Mouse (Mus musculus) heart, embryonic 15.5 days (tissue): ENCODE measurements around the gene Ddx19b. TPM values are rescaled to one million over a fixed set of nuclear protein-coding genes. Genes with fewer than 3 reads are reported as not detected.

ENCODE experiments used
- ATAC-seq: fragments of 200-750 bp; cut with Nextera tagmentation; replicated peaks from 2 replicates; pipeline ENCODE4 v1.8.0; 2017; ENCODE audit warnings: low read depth, moderate TSS enrichment; ENCODE audit not compliant: insufficient number of reproducible peaks, insufficient read depth, low FRiP score
- H3K27ac ChIP-seq: fragments of 300-500 bp; sonication (generic); 2 replicates; pipeline ENCODE4 v1.5.1; 2015; ENCODE audit warnings: mild to moderate bottlenecking, inconsistent platforms
- H3K27me3 ChIP-seq: fragments of 300-500 bp; sonication (generic); 2 replicates; pipeline ENCODE4 v1.6.1; 2015; ENCODE audit warnings: inconsistent platforms
- H3K36me3 ChIP-seq: fragments of 300-500 bp; sonication (generic); 2 replicates; pipeline ENCODE4 v1.6.1; 2015; ENCODE audit warnings: mild to moderate bottlenecking, inconsistent platforms
- H3K4me1 ChIP-seq: fragments of 300-500 bp; sonication (generic); replicated peaks from 2 replicates; pipeline ENCODE4 v1.6.1; 2015; ENCODE audit warnings: inconsistent platforms
- H3K4me2 ChIP-seq: fragments of 300-500 bp; sonication (generic); 2 replicates; pipeline ENCODE4 v1.6.1; 2015; ENCODE audit warnings: inconsistent platforms, mild to moderate bottlenecking, moderate library complexity
- H3K4me3 ChIP-seq: fragments of 300-500 bp; sonication (generic); 2 replicates; pipeline ENCODE4 v1.5.1; 2015; ENCODE audit warnings: mild to moderate bottlenecking, inconsistent platforms
- H3K9ac ChIP-seq: fragments of 300-500 bp; sonication (generic); 2 replicates; pipeline ENCODE4 v1.6.1; 2015; ENCODE audit warnings: mild to moderate bottlenecking, inconsistent platforms
- H3K9me3 ChIP-seq: fragments of 300-500 bp; sonication (generic); replicated peaks from 2 replicates; pipeline ENCODE4 v1.6.1; 2016; ENCODE audit warnings: inconsistent platforms
- WGBS: fragments of 180-500 bp; shearing (Covaris S2); methylation state at CpG from one replicate; pipeline ENCODE4 v1.1.7; 2015; ENCODE audit warnings: mixed read lengths; 5-methylcytosine and 5-hydroxymethylcytosine counted together
- polyA plus RNA-seq: library from polyadenylated mRNA; unstranded; fragments of >200 nt; fragmentation: Nextera tagmentation; extraction: Ambion mirVana; gene quantifications from 2 replicates; pipeline ENCODE4 v1.2.1, GENCODE M21; 2015

Ddx19b gene
- polyA plus RNA-seq, 1 experiment from 2014 or later = 3.3 TPM

- peak; percentile 71 for ATAC-seq
- peak overlapping the region; percentile 90 for H3K4me2 ChIP-seq
- peaks cover 27% of the 10 kb centered on the region for H3K4me1 ChIP-seq
- H3K4me3 ChIP-seq = peak overlapping the region; percentile 92
- H3K27me3 ChIP-seq = no peaks in the 10 kb centered on the region
- H3K36me3 ChIP-seq = peaks cover 36% of the 10 kb centered on the region
- H3K9ac ChIP-seq = peak overlapping the region; percentile 74
- no peaks in the 10 kb centered on the region for H3K9me3 ChIP-seq
- peak overlapping the region; percentile 87 for H3K27ac ChIP-seq
- under 1% methylated on average over 56 of the region's 63 CpGs for WGBS
These were observed 25.2 kb upstream of the Ddx19b start for GRCm38 (mm10) chr8:111056691-111057293.

DNA sequence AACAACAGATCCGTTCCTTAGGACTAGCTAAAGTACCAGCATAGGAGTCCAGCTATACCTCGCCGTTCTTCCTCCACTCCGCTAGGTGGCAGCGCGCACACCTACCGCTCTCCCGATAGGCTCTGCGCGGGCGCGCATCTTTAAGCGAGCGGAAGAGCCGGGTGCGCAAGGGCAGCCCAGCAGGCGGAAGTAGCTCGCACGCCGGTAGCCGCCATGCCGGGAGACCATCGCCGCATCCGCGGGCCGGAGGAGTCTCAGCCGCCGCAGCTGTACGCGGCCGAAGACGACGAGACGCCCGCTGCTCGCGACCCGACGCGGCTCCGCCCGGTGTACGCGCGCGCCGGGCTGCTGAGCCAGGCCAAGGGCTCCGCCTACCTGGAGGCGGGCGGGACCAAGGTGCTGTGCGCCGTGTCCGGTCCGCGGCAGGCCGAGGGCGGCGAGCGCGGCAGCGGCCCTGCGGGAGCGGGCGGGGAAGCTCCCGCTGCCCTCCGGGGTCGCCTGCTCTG is 24.7 kb upstream of the Ddx19b start, which contains the start of gene Exosc6:
Gene Exosc6, plus strand, starts transcription at position 182 of the 506 bp plus-strand sequence.
- peak; percentile 88 for ATAC-seq
- peak within 1 kb of the TSS; percentile 90 for H3K4me2 ChIP-seq
- peak within 1 kb of the TSS; percentile 74 for H3K9ac ChIP-seq
- H3K27me3 ChIP-seq = no peaks in the 10 kb centered on the region
- H3K36me3 ChIP-seq = peaks cover 41% of the 10 kb centered on the region
- no peaks in the 10 kb centered on the region for H3K9me3 ChIP-seq
- H3K27ac ChIP-seq = peak within 1 kb of the TSS; percentile 87
- H3K4me1 ChIP-seq = peaks cover 24% of the 10 kb centered on the region
- peak within 1 kb of the TSS; percentile 92 for H3K4me3 ChIP-seq
- WGBS = under 1% methylated on average over 68 of the region's 68 CpGs

DNA sequence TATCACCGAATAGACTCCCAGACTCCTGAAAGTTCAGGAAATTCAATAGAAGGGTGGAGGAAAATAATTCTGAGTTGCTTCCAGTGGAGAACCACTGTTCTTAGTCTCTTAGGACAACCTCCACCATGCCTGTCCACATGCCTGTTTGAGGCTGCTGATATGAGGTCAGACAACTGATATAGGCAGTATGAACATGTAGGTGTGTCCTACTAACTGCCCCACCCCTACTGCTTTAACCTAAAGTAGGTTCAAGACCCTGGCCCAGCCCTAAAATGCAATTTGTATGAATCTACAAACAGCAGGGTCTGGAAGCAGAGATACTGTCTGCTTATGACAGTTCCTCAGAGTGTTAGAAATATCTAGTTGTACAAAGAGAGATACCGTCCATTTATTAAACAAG is 24.1 kb upstream of the Ddx19b start:
- H3K36me3 ChIP-seq = peaks cover 45% of the 10 kb centered on the region
- ATAC-seq = no peak
- no peak overlapping the region for H3K27ac ChIP-seq
- peak overlapping the region; percentile 92 for H3K4me3 ChIP-seq
- no peak overlapping the region; the same call in 1 of the 2 replicates for H3K9ac ChIP-seq
- no peaks in the 10 kb centered on the region for H3K9me3 ChIP-seq
- 63% methylated on average over 2 of the region's 2 CpGs for WGBS
- H3K4me2 ChIP-seq = no peak overlapping the region
- no peaks in the 10 kb centered on the region for H3K27me3 ChIP-seq
- H3K4me1 ChIP-seq = peaks cover 20% of the 10 kb centered on the region

- no peak overlapping the region for H3K27ac ChIP-seq
- H3K4me2 ChIP-seq = no peak overlapping the region
- 85% methylated on average over 17 of the region's 17 CpGs for WGBS
- H3K27me3 ChIP-seq = no peaks in the 10 kb centered on the region
- peaks cover 51% of the 10 kb centered on the region for H3K36me3 ChIP-seq
- H3K4me1 ChIP-seq = peaks cover 20% of the 10 kb centered on the region
- H3K9ac ChIP-seq = no peak overlapping the region
- no peak overlapping the region for H3K4me3 ChIP-seq
- no peaks in the 10 kb centered on the region for H3K9me3 ChIP-seq
- ATAC-seq = no peak
These were observed 23.6 kb upstream of the Ddx19b start for GRCm38 (mm10) chr8:111055031-111055634.

- Histone ChIP-seq H3K9ac (no peak overlapping the region), H3K4me2 (no peak overlapping the region), H3K9me3 (no peaks in the 10 kb centered on the region), H3K4me3 (no peak overlapping the region), H3K27me3 (no peaks in the 10 kb centered on the region), H3K4me1 (peaks cover 17% of the 10 kb centered on the region), H3K27ac (no peak overlapping the region), H3K36me3 (peaks cover 62% of the 10 kb centered on the region)
- ATAC-seq = no peak
- 92% methylated on average over 12 of the region's 12 CpGs for WGBS
These were observed 22.4 kb upstream of the Ddx19b start for GRCm38 (mm10) chr8:111053827-111054518.

- Histone ChIP-seq H3K4me3 (no peak overlapping the region), H3K9ac (no peak overlapping the region), H3K4me1 (no peaks in the 10 kb centered on the region), H3K27me3 (no peaks in the 10 kb centered on the region), H3K27ac (no peak overlapping the region), H3K9me3 (no peaks in the 10 kb centered on the region), H3K4me2 (no peak overlapping the region), H3K36me3 (peaks cover 96% of the 10 kb centered on the region)
- 93% methylated on average over 7 of the region's 7 CpGs for WGBS
- ATAC-seq = no peak
These were observed 17.6 kb upstream of the Ddx19b start for GRCm38 (mm10) chr8:111049106-111049505.

- WGBS = 94% methylated on average over 2 of the region's 2 CpGs
- H3K9me3 ChIP-seq = no peaks in the 10 kb centered on the region
- H3K27ac ChIP-seq = no peak overlapping the region
- no peak overlapping the region for H3K4me2 ChIP-seq
- no peak overlapping the region for H3K4me3 ChIP-seq
- H3K27me3 ChIP-seq = no peaks in the 10 kb centered on the region
- ATAC-seq = no peak
- H3K4me1 ChIP-seq = no peaks in the 10 kb centered on the region
- no peak overlapping the region for H3K9ac ChIP-seq
- peaks cover 96% of the 10 kb centered on the region for H3K36me3 ChIP-seq
These were observed 17.1 kb upstream of the Ddx19b start for GRCm38 (mm10) chr8:111048694-111049093.

DNA sequence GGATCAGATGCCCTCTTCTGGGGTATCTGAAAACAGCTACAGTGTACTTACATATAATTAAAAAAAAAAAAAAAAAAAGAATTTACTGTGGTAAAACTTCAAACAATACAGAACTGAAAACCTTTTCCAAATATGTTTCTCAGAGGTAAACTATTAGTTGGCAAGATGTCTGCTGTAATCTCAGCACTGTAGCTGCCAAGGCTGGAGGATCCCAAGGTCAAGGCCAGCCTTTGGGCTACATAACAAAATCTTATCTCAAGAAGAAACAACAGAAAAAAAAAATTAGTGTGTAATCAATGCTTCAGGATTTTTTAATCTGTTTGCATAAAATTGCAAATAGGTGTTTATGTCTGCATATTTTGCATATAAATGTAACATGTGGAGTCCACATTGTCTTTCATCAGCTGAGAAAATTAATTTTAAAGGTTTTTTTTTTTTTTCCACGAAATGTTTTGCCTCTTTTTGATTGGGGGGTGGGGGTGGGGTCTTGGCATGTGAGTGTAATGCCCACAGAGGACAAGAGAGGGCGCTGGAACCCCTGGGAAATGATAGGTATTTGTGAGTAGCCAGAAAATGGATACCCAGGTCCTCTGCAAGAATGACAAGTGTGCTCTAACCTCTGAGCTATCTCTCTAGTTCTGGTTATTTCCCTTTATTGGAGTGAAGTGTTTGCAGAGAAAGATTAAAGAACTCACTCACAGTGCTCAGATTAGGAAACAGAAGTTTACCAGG is 12.6 kb upstream of the Ddx19b start:
- no peaks in the 10 kb centered on the region for H3K9me3 ChIP-seq
- H3K4me2 ChIP-seq = no peak overlapping the region
- WGBS = 33% methylated on average over 2 of the region's 2 CpGs
- peaks cover 95% of the 10 kb centered on the region for H3K36me3 ChIP-seq
- no peak overlapping the region for H3K27ac ChIP-seq
- no peak overlapping the region for H3K4me3 ChIP-seq
- ATAC-seq = no peak
- no peaks in the 10 kb centered on the region for H3K27me3 ChIP-seq
- no peaks in the 10 kb centered on the region for H3K4me1 ChIP-seq
- no peak overlapping the region for H3K9ac ChIP-seq

DNA sequence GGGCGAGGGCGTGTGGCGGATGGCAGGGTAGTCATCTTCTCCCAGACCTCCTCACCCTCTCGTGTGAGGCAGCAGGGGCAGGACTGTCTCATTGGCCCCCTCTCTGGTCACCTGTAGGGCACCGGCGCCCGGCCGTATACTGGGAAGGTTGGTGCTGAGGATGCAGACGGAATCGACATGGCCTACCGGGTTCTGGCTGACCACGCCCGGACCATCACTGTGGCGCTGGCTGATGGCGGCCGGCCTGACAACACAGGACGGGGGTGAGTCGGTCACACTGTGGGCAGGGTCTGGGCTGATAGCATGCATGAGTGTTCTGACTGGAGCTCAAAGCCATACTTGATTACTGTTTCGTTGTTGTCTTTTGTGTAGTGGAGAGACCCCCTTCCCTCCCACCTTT is 11.0 kb upstream of the Ddx19b start:
- Histone ChIP-seq H3K36me3 (peaks cover 92% of the 10 kb centered on the region), H3K4me1 (no peaks in the 10 kb centered on the region), H3K27ac (no peak overlapping the region), H3K4me2 (no peak overlapping the region), H3K27me3 (no peaks in the 10 kb centered on the region), H3K4me3 (no peak overlapping the region), H3K9ac (no peak overlapping the region), H3K9me3 (no peaks in the 10 kb centered on the region)
- 96% methylated on average over 19 of the region's 19 CpGs for WGBS
- no peak for ATAC-seq

DNA sequence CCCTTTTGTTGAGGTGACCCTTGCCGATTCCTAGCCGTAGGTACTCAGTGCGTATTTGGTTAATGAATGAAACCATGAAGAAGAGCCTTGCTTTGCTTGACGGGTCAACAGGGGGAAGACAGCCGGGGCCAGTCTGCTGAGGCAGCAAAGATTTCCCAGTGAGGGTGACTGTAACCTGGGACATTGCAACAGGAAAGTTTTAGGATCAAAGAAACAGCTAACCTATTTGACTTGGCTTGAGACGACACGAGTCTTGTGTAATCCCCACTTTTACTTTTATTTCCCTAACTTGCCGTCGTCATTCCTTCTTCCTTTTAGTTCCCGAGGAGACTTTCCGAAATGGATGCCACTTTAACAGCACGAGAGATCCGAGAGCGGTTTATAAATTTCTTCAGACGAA is 5.0 kb upstream of the Ddx19b start:
- no peaks in the 10 kb centered on the region for H3K9me3 ChIP-seq
- H3K4me2 ChIP-seq = no peak overlapping the region
- no peak overlapping the region for H3K4me3 ChIP-seq
- peaks cover 43% of the 10 kb centered on the region for H3K36me3 ChIP-seq
- H3K27ac ChIP-seq = no peak overlapping the region
- peaks cover 14% of the 10 kb centered on the region for H3K4me1 ChIP-seq
- ATAC-seq = no peak
- 0 out of 2 replicates have a peak, but pooled peaks cover 8% of the 10 kb centered on the region for H3K27me3 ChIP-seq
- no peak overlapping the region for H3K9ac ChIP-seq
- WGBS = 91% methylated on average over 15 of the region's 15 CpGs

- ATAC-seq = no peak
- Histone ChIP-seq H3K27me3 (0 out of 2 replicates have a peak, but pooled peaks cover 13% of the 10 kb centered on the region), H3K27ac (peak overlapping the region; percentile 59), H3K9me3 (no peaks in the 10 kb centered on the region), H3K4me3 (peak overlapping the region; percentile 69), H3K36me3 (peaks cover 23% of the 10 kb centered on the region), H3K4me1 (peaks cover 14% of the 10 kb centered on the region), H3K9ac (peak overlapping the region; percentile 61), H3K4me2 (peak overlapping the region; percentile 65)
- WGBS = 19% methylated on average over 12 of the region's 12 CpGs
These were observed 2.7 kb upstream of the Ddx19b start for GRCm38 (mm10) chr8:111034276-111034675.
